Mouse (Mus musculus): ENCODE data around the gene Vtn. TPM values are rescaled to one million over a fixed set of nuclear protein-coding genes. Genes with fewer than 3 reads are reported as not detected.

The Vtn gene
- polyA plus RNA-seq, 1 experiment from 2014 or later, result 675 TPM

DNA sequence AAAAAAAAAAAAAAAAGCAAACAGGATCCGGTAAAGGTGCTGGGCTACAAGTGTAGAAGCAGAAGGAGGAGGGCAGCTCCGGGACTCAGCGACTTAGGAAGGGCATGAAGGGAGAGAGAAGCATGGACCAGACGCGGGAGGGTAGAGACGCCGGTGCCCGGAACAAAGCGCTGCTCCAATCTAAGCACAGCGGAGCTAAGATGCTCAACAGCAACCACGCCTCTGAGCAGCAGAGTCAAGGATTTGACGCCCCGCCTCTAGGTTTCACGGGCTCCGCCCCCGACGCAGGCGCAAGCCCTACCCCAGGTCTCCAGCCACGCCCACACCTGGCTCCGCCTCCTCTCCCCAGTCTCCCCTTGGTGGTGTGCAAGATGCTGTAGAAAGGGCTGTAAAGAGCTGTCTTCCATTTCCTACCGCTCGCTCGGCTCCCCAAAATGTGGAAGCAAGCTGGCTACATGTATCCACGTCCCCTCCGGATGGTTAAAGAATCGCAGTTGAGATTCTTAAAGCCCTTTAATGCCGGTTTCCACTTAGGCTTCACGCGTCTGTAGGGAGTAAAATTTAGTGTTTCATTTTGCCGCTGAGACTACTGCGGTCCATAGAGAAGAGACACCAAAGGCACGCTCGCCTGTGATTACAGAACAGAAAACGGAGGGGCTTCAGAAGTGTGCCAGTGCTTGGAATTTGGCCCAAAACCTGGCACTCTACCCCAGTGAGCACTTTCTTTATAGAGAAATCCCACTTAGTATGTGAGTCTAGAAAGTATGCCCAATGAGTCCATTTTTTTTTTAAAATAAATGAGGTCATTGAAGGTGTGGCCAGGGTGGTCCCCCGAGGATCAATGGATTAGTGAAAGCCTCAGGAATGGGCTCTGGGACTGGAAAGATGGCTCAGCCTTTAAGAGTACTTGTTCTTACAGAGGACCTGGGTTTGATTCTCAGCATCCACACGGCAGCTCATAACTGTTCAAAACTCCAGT lies 1.1 kb upstream of the Vtn start, which contains the start of gene Sarm1:
Gene Sarm1 (minus strand): TSS at position 211 of the 979 bp plus-strand sequence.
- H3K36me3 ChIP-seq (replicated peaks), result no peaks in the 10 kb centered on the region
- ATAC-seq (ENCODE audit: insufficient read depth), result peak; percentile 66
- H3K4me3 ChIP-seq (replicated peaks), result peak within 1 kb of the TSS; percentile 47
- H3K27me3 ChIP-seq, result peaks cover 81% of the 10 kb centered on the region
- H3K9me3 ChIP-seq (replicated peaks), result no peaks in the 10 kb centered on the region
- peak within 1 kb of the TSS; percentile 69 for H3K4me2 ChIP-seq
- H3K4me1 ChIP-seq (replicated peaks), result peaks cover 22% of the 10 kb centered on the region
- no peak within 1 kb of the TSS for H3K9ac ChIP-seq
- 3% methylated on average over 36 of the region's 36 CpGs for WGBS (ENCODE audit: insufficient replicate concordance)
- H3K27ac ChIP-seq (replicated peaks), result peak within 1 kb of the TSS; percentile 53

DNA sequence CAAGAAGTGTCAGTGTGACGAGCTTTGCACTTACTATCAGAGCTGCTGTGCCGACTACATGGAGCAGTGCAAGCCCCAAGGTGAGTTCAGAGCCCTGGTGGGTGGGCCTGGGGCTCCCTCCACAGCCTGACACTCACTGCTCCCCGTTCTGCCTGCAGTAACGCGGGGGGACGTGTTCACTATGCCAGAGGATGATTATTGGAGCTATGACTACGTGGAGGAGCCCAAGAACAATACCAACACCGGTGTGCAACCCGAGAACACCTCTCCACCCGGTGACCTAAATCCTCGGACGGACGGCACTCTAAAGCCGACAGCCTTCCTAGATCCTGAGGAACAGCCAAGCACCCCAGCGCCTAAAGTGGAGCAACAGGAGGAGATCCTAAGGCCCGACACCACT lies 652 bp downstream of the Vtn start:
- peaks cover 22% of the 10 kb centered on the region for H3K4me1 ChIP-seq (replicated peaks)
- peaks cover 71% of the 10 kb centered on the region for H3K27me3 ChIP-seq
- WGBS (ENCODE audit: insufficient replicate concordance), result 34% methylated on average over 16 of the region's 16 CpGs
- H3K27ac ChIP-seq (replicated peaks), result peak overlapping the region; percentile 75
- H3K9me3 ChIP-seq (replicated peaks), result no peaks in the 10 kb centered on the region
- 0 out of 2 replicates have a peak, but pooled peaks have one; percentile 1 for ATAC-seq (ENCODE audit: insufficient read depth)
- peak overlapping the region; percentile 50 for H3K4me3 ChIP-seq (replicated peaks)
- H3K4me2 ChIP-seq, result peak overlapping the region; percentile 33
- no peaks in the 10 kb centered on the region for H3K36me3 ChIP-seq (replicated peaks)
- H3K9ac ChIP-seq, result peak overlapping the region; percentile 37

DNA sequence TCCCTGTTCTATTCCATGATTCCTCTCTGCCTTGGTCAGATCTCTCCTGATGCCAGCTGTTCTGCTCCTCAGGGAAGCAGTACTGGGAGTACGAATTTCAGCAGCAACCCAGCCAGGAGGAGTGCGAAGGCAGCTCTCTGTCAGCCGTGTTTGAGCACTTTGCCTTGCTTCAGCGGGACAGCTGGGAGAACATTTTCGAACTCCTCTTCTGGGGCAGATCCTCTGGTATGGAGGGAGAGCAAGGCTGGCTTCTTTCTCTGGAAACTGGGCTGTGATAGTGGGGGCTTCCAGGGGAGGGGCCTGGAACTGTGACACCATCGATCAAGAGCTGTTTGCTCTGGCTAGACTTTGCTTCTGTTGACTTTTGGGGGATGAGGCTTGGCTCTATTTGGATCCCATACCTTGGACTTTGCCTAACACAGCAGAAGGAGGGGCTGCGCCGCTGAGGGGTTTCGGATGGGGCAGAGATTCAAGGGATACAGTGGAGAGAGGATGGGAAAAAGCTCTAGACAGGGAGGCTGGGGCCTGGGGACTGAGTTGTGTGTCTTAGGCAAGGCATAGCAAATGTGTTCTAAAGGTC lies 1.8 kb downstream of the Vtn start:
- Histone ChIP-seq H3K9me3 (replicated peaks) (no peaks in the 10 kb centered on the region), H3K27ac (replicated peaks) (peak overlapping the region; percentile 75), H3K4me3 (replicated peaks) (peak overlapping the region; percentile 50), H3K9ac (peak overlapping the region; percentile 39), H3K27me3 (peaks cover 59% of the 10 kb centered on the region), H3K36me3 (replicated peaks) (0 out of 2 replicates have a peak, but pooled peaks cover under 1% of the 10 kb centered on the region), H3K4me1 (replicated peaks) (peaks cover 22% of the 10 kb centered on the region), H3K4me2 (peak overlapping the region; percentile 46)
- peak; percentile 56 for ATAC-seq (ENCODE audit: insufficient read depth)
- 55% methylated on average over 9 of the region's 9 CpGs for WGBS (ENCODE audit: insufficient replicate concordance)

DNA sequence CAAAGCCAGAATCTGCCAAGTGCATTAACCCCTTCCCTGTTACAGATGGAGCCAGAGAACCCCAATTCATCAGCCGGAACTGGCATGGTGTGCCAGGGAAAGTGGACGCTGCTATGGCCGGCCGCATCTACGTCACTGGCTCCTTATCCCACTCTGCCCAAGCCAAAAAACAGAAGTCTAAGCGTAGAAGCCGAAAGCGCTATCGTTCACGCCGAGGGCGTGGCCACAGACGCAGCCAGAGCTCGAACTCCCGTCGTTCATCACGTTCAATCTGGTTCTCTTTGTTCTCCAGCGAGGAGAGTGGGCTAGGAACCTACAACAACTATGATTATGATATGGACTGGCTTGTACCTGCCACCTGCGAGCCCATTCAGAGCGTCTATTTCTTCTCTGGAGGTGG lies 2.6 kb downstream of the Vtn start:
- 66% methylated on average over 20 of the region's 20 CpGs for WGBS (ENCODE audit: insufficient replicate concordance)
- Histone ChIP-seq H3K36me3 (replicated peaks) (peaks cover 9% of the 10 kb centered on the region), H3K9me3 (replicated peaks) (no peaks in the 10 kb centered on the region), H3K4me2 (peak overlapping the region; percentile 46), H3K27me3 (peaks cover 51% of the 10 kb centered on the region), H3K4me3 (replicated peaks) (peak overlapping the region; percentile 22; the same call in 1 of the 2 replicates), H3K4me1 (replicated peaks) (peaks cover 22% of the 10 kb centered on the region), H3K27ac (replicated peaks) (no peak overlapping the region), H3K9ac (no peak overlapping the region)
- ATAC-seq (ENCODE audit: insufficient read depth), result no peak

DNA sequence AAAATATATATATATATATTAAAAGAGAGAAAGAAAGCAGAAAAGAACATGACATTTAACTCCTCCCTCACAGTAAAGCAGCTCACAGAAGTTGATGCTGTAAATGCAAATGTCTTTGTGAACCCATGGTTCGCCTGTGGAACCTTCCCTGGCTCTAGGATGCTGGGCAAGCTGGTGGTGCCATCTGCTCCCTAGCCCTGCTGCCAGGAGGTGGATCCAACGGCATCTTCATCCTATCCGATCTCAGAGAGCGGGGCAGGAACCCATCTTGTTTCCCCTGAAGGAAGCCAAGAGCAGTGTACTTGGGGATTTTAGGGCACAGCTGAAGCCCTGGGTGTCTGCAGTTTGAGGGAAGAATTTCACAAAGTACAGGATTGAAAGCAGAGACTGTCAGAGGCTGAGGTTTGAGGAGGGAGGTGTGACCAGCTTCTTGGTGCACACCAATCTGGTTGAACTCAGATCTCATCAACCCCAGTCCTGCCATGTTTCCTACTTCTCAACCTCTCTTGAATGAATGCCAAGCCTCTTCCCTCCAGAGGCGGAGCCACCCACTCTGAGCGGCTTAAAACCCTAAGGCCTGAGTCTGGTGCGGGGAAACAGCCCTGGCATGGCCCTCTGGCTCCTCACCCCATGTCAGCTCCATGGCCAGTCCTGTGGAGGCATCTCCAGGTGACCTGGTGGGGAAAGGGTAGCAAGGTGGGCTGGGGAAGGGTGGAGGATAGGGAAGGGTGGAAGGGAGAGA lies 4.2 kb downstream of the Vtn start, which contains the start of gene Sebox:
Gene Sebox (plus strand): TSS at position 539 of the 742 bp plus-strand sequence.
- Histone ChIP-seq H3K4me1 (replicated peaks) (peaks cover 7% of the 10 kb centered on the region), H3K4me2 (no peak within 1 kb of the TSS), H3K9ac (no peak within 1 kb of the TSS), H3K36me3 (replicated peaks) (peaks cover 25% of the 10 kb centered on the region), H3K27me3 (peaks cover 36% of the 10 kb centered on the region), H3K9me3 (replicated peaks) (no peaks in the 10 kb centered on the region), H3K27ac (replicated peaks) (no peak within 1 kb of the TSS), H3K4me3 (replicated peaks) (no peak within 1 kb of the TSS)
- 51% methylated on average over 7 of the region's 7 CpGs for WGBS (ENCODE audit: insufficient replicate concordance)
- no peak for ATAC-seq (ENCODE audit: insufficient read depth)

DNA sequence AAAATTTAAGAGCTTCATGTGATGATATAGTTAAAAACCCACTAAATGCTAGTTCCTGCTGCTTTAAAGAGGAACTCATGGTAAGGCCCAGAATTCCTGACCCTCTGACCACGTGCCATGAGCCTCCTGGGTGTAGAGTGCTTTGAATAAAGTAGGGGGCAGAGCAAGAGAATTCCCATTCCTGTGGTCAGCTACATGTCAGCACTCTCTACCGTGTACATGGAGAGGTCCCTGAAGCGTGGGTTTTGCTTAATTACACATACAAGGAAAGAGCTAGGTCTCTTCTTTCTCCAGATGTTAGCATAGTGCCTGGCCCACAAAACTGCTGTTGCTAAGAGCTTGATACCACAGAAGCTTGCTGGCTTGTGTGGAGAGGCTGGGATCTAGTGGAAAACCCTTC lies 6.5 kb downstream of the Vtn start:
- H3K9me3 ChIP-seq (replicated peaks), result no peaks in the 10 kb centered on the region
- H3K4me3 ChIP-seq (replicated peaks), result no peak overlapping the region
- peaks cover 4% of the 10 kb centered on the region; the same call in 1 of the 2 replicates for H3K4me1 ChIP-seq (replicated peaks)
- H3K36me3 ChIP-seq (replicated peaks), result peaks cover 46% of the 10 kb centered on the region
- H3K9ac ChIP-seq, result no peak overlapping the region
- H3K27me3 ChIP-seq, result peaks cover 12% of the 10 kb centered on the region
- 62% methylated on average over 3 of the region's 3 CpGs for WGBS (ENCODE audit: insufficient replicate concordance)
- H3K27ac ChIP-seq (replicated peaks), result no peak overlapping the region
- H3K4me2 ChIP-seq, result no peak overlapping the region
- ATAC-seq (ENCODE audit: insufficient read depth), result no peak

DNA sequence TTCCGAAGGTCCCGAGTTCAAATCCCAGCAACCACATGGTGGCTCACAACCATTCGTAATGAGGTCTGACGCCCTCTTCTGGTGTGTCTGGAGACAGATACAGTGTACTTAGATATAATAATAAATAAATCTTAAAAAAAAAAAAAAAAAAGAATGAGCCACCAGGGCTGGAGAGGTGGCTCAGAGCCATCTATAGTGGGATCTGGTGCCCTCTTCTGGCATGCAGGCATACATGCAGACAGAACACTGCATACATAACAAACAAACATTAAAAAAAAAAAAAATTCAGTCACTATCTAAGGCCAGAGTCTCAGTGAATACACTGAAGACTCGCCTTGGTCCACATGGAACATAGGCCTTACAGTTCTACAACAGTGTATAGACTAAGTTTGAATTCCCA lies 10.3 kb downstream of the Vtn start:
- Histone ChIP-seq H3K27ac (replicated peaks) (no peak overlapping the region), H3K4me1 (replicated peaks) (peaks cover 25% of the 10 kb centered on the region), H3K27me3 (no peaks in the 10 kb centered on the region), H3K4me3 (replicated peaks) (no peak overlapping the region), H3K4me2 (no peak overlapping the region), H3K36me3 (replicated peaks) (peaks cover 46% of the 10 kb centered on the region), H3K9ac (no peak overlapping the region), H3K9me3 (replicated peaks) (no peaks in the 10 kb centered on the region)
- no peak for ATAC-seq (ENCODE audit: insufficient read depth)
- 68% methylated on average over 5 of the region's 5 CpGs for WGBS (ENCODE audit: insufficient replicate concordance)

DNA sequence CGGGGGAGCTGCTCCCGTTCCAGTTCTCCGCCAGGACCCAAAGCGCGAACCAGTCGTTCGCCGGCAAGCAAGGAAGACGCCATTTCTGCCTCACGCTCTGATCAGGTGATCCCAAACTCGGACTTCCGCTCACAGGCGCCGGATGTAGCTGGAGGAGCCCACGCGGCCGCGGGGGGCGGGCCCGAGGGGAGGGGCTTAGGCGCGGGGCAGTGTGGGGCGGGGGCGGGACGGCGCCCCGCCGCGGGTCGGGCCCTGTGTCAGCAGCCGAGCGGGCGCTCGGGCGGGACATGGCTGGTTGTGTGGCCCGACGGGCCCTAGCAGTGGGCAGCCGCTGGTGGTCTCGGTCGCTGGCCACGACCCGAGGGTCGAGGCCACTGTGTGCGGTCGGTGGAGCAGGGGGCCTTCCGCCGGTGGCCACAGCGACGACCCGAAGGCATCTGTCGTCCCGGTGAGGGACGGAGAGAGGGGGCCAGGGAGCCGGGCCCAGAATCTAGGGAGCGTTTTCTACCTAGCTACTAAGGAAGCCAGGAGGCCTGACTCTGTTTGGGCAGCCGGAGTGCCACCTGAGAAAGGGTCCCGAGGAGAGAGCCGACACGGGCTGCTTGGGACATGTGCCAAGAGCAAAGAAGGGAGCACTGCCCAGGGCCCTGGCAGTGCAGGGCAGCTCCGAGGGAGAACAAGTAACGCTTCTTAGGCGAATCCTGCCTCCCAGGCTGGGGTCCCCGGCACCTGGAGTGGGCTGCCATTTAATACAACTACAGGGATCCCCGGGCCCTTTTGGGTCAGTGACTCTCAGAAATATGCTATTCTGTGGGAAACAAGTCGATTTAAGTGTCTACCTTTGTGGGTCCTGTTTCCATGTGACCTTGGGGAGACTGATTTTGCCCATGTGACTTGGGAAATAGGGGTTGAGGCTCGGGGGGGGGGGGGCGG lies 13.4 kb downstream of the Vtn start, which contains the start of the genes Tmem199 and Poldip2:
Gene Tmem199 (minus strand): TSS at position 148 of the 933 bp plus-strand sequence.
Gene Poldip2 (plus strand): TSS at position 169 of the 933 bp plus-strand sequence.
- H3K9ac ChIP-seq, result peak within 1 kb of the TSS; percentile 86
- no peaks in the 10 kb centered on the region for H3K27me3 ChIP-seq
- under 1% methylated on average over 67 of the region's 67 CpGs for WGBS (ENCODE audit: insufficient replicate concordance)
- peaks cover 46% of the 10 kb centered on the region for H3K36me3 ChIP-seq (replicated peaks)
- H3K4me2 ChIP-seq, result peak within 1 kb of the TSS; percentile 87
- peak within 1 kb of the TSS; percentile 72 for H3K4me3 ChIP-seq (replicated peaks)
- no peaks in the 10 kb centered on the region for H3K9me3 ChIP-seq (replicated peaks)
- peak; percentile 94 for ATAC-seq (ENCODE audit: insufficient read depth)
- peak within 1 kb of the TSS; percentile 77 for H3K27ac ChIP-seq (replicated peaks)
- H3K4me1 ChIP-seq (replicated peaks), result peaks cover 25% of the 10 kb centered on the region

DNA sequence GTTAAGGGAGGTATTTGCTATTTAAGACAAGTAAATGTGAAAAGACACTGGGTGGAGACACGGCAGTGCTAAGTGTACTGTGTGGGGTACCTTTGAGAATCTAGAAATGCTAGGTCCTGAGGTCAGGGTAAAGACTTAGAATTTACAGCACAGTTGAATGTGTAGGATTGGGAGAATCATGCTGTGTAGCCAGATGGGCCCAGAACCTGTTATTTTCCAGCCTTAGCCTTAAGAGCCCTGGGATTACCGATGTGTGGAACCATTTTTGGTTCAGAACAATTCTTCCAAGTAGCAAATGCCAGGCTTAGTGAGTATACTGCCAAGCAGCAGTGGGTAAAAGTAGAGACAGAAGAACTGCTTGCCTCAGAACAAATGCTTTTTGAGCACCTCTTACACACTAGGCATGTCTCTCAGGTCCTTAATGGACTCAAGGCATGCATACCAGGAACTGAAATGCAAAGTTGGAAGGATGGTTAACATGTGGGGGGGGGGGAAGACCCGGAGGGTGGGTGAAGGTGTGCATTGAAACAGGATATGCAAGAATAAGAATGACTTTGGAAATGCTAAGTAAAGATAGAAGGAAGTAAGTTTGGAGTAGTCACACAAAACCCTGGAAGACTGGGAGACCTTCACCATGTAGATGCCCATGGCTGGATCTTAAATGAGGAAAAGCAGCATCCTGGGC lies 14.4 kb downstream of the Vtn start:
- no peak for ATAC-seq (ENCODE audit: insufficient read depth)
- Histone ChIP-seq H3K27me3 (no peaks in the 10 kb centered on the region), H3K9me3 (replicated peaks) (no peaks in the 10 kb centered on the region), H3K4me2 (peak overlapping the region; percentile 87), H3K27ac (replicated peaks) (no peak overlapping the region), H3K4me1 (replicated peaks) (peaks cover 25% of the 10 kb centered on the region), H3K36me3 (replicated peaks) (peaks cover 46% of the 10 kb centered on the region), H3K4me3 (replicated peaks) (peak overlapping the region; percentile 72), H3K9ac (peak overlapping the region; percentile 86; the same call in 1 of the 2 replicates)
- 56% methylated on average over 3 of the region's 3 CpGs for WGBS (ENCODE audit: insufficient replicate concordance)

All from liver, embryonic 15.5 days (tissue).